ENCODE assay signal across 8 mouse cellular contexts in the genomic region with DNA sequence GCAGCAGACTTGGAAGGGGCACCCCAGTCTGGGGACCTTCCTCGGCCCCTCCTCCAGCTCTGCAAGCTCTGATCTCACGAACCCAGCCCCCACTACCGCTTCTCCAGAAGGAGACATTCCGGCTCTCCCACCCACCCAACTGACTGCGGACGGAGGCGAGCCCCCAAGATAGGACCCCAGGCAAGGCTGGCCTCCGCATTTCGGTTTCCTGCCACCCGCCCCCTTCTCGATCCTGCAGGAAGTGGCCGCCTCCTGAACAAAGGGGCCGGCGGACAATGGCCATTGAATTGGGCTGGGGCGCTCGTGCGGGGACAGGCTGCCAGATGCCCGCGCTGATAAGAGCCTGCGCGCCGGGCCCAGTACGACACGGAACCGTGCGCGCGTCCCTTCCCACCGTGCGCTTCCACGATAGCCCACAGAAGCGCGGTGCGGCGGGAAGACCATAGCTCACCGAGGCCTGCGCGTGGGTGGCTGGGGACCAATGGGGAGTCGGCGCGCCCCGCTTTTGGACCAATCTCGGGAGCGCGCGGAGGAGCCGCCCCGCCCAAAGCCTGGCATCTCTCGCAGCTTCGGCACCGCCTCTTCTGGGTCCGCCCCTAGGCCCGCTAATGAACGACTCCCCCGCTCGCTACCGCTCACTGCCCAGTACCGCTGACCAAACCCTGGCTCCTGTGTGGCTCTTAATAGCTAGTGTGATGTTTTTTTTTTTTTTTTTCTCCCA. TPM values are rescaled to one million over a fixed set of nuclear protein-coding genes. Genes with fewer than 3 reads are reported as not detected.
A peak's percentile ranks its signal among the peaks of the same experiment; 100 is the strongest.
DNase-seq lines count a peak whose midpoint lies in the region; ATAC-seq and TF ChIP-seq lines count a peak whose summit lies in the region.

No protein-coding gene starts in this region.

- H3K27me3 ChIP-seq in hindbrain, postnatal 0 days (ENCODE audit: insufficient read depth, low read length) = no peaks in the 10 kb centered on the region

- DNase-seq in gastrocnemius, adult 2 months = peak; percentile 92
- peak; percentile 97 for DNase-seq in hindbrain, postnatal 0 days (ENCODE audit: low spot score)
- peak; percentile 76 to 93 for DNase-seq in left cerebral cortex, adult 8-10 months (ENCODE audit: low spot score in 2 of 2)
- peak; percentile 96 for DNase-seq in right cerebral cortex, postnatal 10 days (ENCODE audit: low spot score in 2 of 2)
- DNase-seq in urinary bladder, postnatal 14 days (ENCODE audit: low spot score) = peak; percentile 90

- peak overlapping the region; percentile 91 for H3K4me2 ChIP-seq in hindbrain, postnatal 0 days (ENCODE audit: low read depth, low read length)

- H3K36me3 ChIP-seq in hindbrain, postnatal 0 days (ENCODE audit: insufficient read depth, low read length) = no peaks in the 10 kb centered on the region

- H3K9ac ChIP-seq in hindbrain, postnatal 0 days (replicated peaks; ENCODE audit: low read length) = peak overlapping the region; percentile 72

- peak; percentile 75 for ATAC-seq in activated CD4-positive, CD25-positive, alpha-beta regulatory T cell, adult 4 months
- ATAC-seq in common myeloid progenitor, adult 5-6 weeks (replicated peaks; ENCODE audit: low read depth, poor library complexity, severe bottlenecking) = peak; percentile 73
- peak; percentile 93 for ATAC-seq in hindbrain, postnatal 0 days
- ATAC-seq in megakaryocyte, adult 5-6 weeks (ENCODE audit: poor library complexity, severe bottlenecking) = peak; percentile 79

- 0 out of 2 replicates have a peak, but pooled peaks cover 14% of the 10 kb centered on the region for H3K4me1 ChIP-seq in hindbrain, postnatal 0 days (ENCODE audit: insufficient read depth, low read length)

- peak overlapping the region; percentile 81 for H3K4me3 ChIP-seq in gastrocnemius, adult 2 months
- H3K4me3 ChIP-seq in hindbrain, postnatal 0 days (ENCODE audit: low read length) = peak overlapping the region; percentile 61

- no peaks in the 10 kb centered on the region for H3K9me3 ChIP-seq in hindbrain, postnatal 0 days (ENCODE audit: low read length)

- intact Hi-C loops in gastrocnemius, adult 2 months (cut with DNase I) = no loop called here

- no peak for TF ChIP-seq CTCF in gastrocnemius, adult 2 months (IDR thresholded peaks at IDR 0.05)
- TF ChIP-seq CTCF in hindbrain, postnatal 0 days (IDR thresholded peaks at IDR 0.05; ENCODE audit: low read depth) = no peak

- 1% methylated on average over 58 of the region's 58 CpGs for WGBS in hindbrain, postnatal 0 days

- peak overlapping the region; percentile 76 for H3K27ac ChIP-seq in gastrocnemius, adult 2 months
- peak overlapping the region; percentile 92 for H3K27ac ChIP-seq in hindbrain, postnatal 0 days

RNA-seq across cellular contexts. Expression of a gene that starts 8.3 kb away (rescaled TPM):
- polyA plus RNA-seq in activated CD4-positive, CD25-positive, alpha-beta regulatory T cell, adult 4 months (2017; shearing (Covaris generic)) = 10 to 100 TPM; 39.0 to 46.2 TPM
- 17.4 and 27.8 TPM in 2 replicates for total RNA-seq in common myeloid progenitor, adult 5-6 weeks (2017)
- 1 to 10 TPM; 5.4 to 7.9 TPM for total RNA-seq in gastrocnemius, adult 2 months (2021)
- 29.0 and 29.4 TPM in 2 replicates for total RNA-seq in hindbrain, postnatal 0 days (2014; rRNA removed)
- polyA plus RNA-seq in hindbrain, postnatal 0 days (2015; fragmentation: Nextera tagmentation; extraction: Ambion mirVana) = 51.7 and 54.8 TPM in 2 replicates
- total RNA-seq in left cerebral cortex, adult 8-10 months (2022) = 10 to 100 TPM in 3 of 4 experiments, 1 to 10 TPM in 1; 9.8 to 17.1 (median 11.8) TPM
- 9.7 and 10.5 TPM in 2 replicates for total RNA-seq in megakaryocyte, adult 5-6 weeks (2015)
- 11.4 and 11.9 TPM in 2 replicates for total RNA-seq in megakaryocyte, adult 5-6 weeks (2017)

RNA-seq across cellular contexts. Expression of a gene that starts 20.6 kb away (rescaled TPM):
- under 1 TPM in 1 of 2 experiments, not detected in 1; 0.74 TPM for polyA plus RNA-seq in activated CD4-positive, CD25-positive, alpha-beta regulatory T cell, adult 4 months (2017; shearing (Covaris generic))
- total RNA-seq in common myeloid progenitor, adult 5-6 weeks (2017) = 1.5 and 6.3 TPM in 2 replicates
- total RNA-seq in gastrocnemius, adult 2 months (2021) = 10 to 100 TPM; 20.3 to 30.2 TPM
- total RNA-seq in hindbrain, postnatal 0 days (2014; rRNA removed) = 63.4 and 88.4 TPM in 2 replicates
- polyA plus RNA-seq in hindbrain, postnatal 0 days (2015; fragmentation: Nextera tagmentation; extraction: Ambion mirVana) = 7.7 and 8.5 TPM in 2 replicates
- 10 to 100 TPM; 48.1 to 69.9 (median 58.9) TPM for total RNA-seq in left cerebral cortex, adult 8-10 months (2022)
- total RNA-seq in megakaryocyte, adult 5-6 weeks (2015) = 0.36 and 1.3 TPM in 2 replicates
- not detected in 2 replicates for total RNA-seq in megakaryocyte, adult 5-6 weeks (2017)

RNA-seq across cellular contexts. Expression of a gene that starts 26.1 kb away (rescaled TPM):
- 1 to 10 TPM; 8.3 to 8.9 TPM for polyA plus RNA-seq in activated CD4-positive, CD25-positive, alpha-beta regulatory T cell, adult 4 months (2017; shearing (Covaris generic))
- 3.2 and 7.4 TPM in 2 replicates for total RNA-seq in common myeloid progenitor, adult 5-6 weeks (2017)
- 10 to 100 TPM; 13.3 to 20.6 TPM for total RNA-seq in gastrocnemius, adult 2 months (2021)
- 71.0 and 76.1 TPM in 2 replicates for total RNA-seq in hindbrain, postnatal 0 days (2014; rRNA removed)
- polyA plus RNA-seq in hindbrain, postnatal 0 days (2015; fragmentation: Nextera tagmentation; extraction: Ambion mirVana) = 52.1 and 52.9 TPM in 2 replicates
- total RNA-seq in left cerebral cortex, adult 8-10 months (2022) = 10 to 100 TPM; 64.2 to 73.5 (median 68.7) TPM
- total RNA-seq in megakaryocyte, adult 5-6 weeks (2015) = 4.2 and 5.9 TPM in 2 replicates
- 2.4 and 4.0 TPM in 2 replicates for total RNA-seq in megakaryocyte, adult 5-6 weeks (2017)

RNA-seq across cellular contexts. Expression of a gene that starts 50.3 kb away (rescaled TPM):
- polyA plus RNA-seq in activated CD4-positive, CD25-positive, alpha-beta regulatory T cell, adult 4 months (2017; shearing (Covaris generic)) = 10 to 100 TPM; 24.7 to 25.0 TPM
- 52.4 and 55.2 TPM in 2 replicates for total RNA-seq in common myeloid progenitor, adult 5-6 weeks (2017)
- 10 to 100 TPM; 20.8 to 21.5 TPM for total RNA-seq in gastrocnemius, adult 2 months (2021)
- total RNA-seq in hindbrain, postnatal 0 days (2014; rRNA removed) = 29.4 and 32.9 TPM in 2 replicates
- 39.0 and 40.8 TPM in 2 replicates for polyA plus RNA-seq in hindbrain, postnatal 0 days (2015; fragmentation: Nextera tagmentation; extraction: Ambion mirVana)
- 10 to 100 TPM; 46.0 to 56.9 (median 48.2) TPM for total RNA-seq in left cerebral cortex, adult 8-10 months (2022)
- 20.2 and 25.3 TPM in 2 replicates for total RNA-seq in megakaryocyte, adult 5-6 weeks (2015)
- total RNA-seq in megakaryocyte, adult 5-6 weeks (2017) = 37.0 and 43.6 TPM in 2 replicates

Comparison
In these comparisons a context has a peak if more than half of its experiments do, and no peak if none do; other contexts are left out.
1. Peak in every context shown above with its lines: DNase-seq, ATAC-seq, H3K4me3 ChIP-seq and H3K27ac ChIP-seq.